Mouse (Mus musculus): ENCODE measurements at regions not wholly inside any gene's neighbourhood (a gene's known extent, or its start where the extent isn't known, plus 50 kb on each side); places are given as distances from the start of the nearest gene placed in this dataset.

GRCm38 (mm10) chr1:155472112-155472955 lies 55.1 kb upstream of the Xpr1 start:
- intact Hi-C loops (cut with DNase I): no loop called here
- DNase-seq (ENCODE audit: low spot score in 2 of 2): no peak

- intact Hi-C loops (cut with DNase I): no loop called here
- DNase-seq (ENCODE audit: low spot score in 2 of 2): no peak
Measured at GRCm38 (mm10) chr1:155472956-155473646, 55.9 kb upstream of the Xpr1 start.

GRCm38 (mm10) chr1:155474973-155475372 lies 57.8 kb upstream of the Xpr1 start:
- DNase-seq (ENCODE audit: low spot score in 2 of 2): no peak
- intact Hi-C loops (cut with DNase I): no loop called here

GRCm38 (mm10) chr1:155476237-155476636 lies 59.0 kb upstream of the Xpr1 start:
- no peak for DNase-seq (ENCODE audit: low spot score in 2 of 2)
- intact Hi-C loops (cut with DNase I): no loop called here

- intact Hi-C loops (cut with DNase I): no loop called here
- no peak for DNase-seq (ENCODE audit: low spot score in 2 of 2)
Measured at GRCm38 (mm10) chr1:155482148-155482547, 64.9 kb upstream of the Xpr1 start.

GRCm38 (mm10) chr1:155482760-155483159 lies 65.5 kb upstream of the Xpr1 start:
- intact Hi-C loops (cut with DNase I): no loop called here
- DNase-seq (ENCODE audit: low spot score in 2 of 2): no peak

- intact Hi-C loops (cut with DNase I): no loop called here
- DNase-seq (ENCODE audit: low spot score in 2 of 2): no peak
Measured at GRCm38 (mm10) chr1:155483693-155484092, 66.5 kb upstream of the Xpr1 start.

- no peak for DNase-seq (ENCODE audit: low spot score in 2 of 2)
- intact Hi-C loops (cut with DNase I): no loop called here
Measured at GRCm38 (mm10) chr1:155487796-155488195, 70.1 kb upstream of the Acbd6 start.

GRCm38 (mm10) chr1:155488966-155489661 lies 68.8 kb upstream of the Acbd6 start:
- DNase-seq (ENCODE audit: low spot score in 2 of 2): peak in 1 of 2 experiments; percentile 18
- intact Hi-C loops (cut with DNase I): no loop called here

- intact Hi-C loops (cut with DNase I): no loop called here
- DNase-seq (ENCODE audit: low spot score in 2 of 2): no peak
Measured at GRCm38 (mm10) chr1:155490131-155490530, 67.8 kb upstream of the Acbd6 start.

GRCm38 (mm10) chr1:155491205-155492026 lies 66.5 kb upstream of the Acbd6 start:
- DNase-seq (ENCODE audit: low spot score in 2 of 2): no peak
- intact Hi-C loops (cut with DNase I): no loop called here

GRCm38 (mm10) chr1:155493333-155493732 lies 64.6 kb upstream of the Acbd6 start:
- intact Hi-C loops (cut with DNase I): no loop called here
- DNase-seq (ENCODE audit: low spot score in 2 of 2): peak in 1 of 2 experiments; percentile 23

- intact Hi-C loops (cut with DNase I): no loop called here
- DNase-seq (ENCODE audit: low spot score in 2 of 2): no peak
Measured at GRCm38 (mm10) chr1:155493799-155494198, 64.1 kb upstream of the Acbd6 start.

GRCm38 (mm10) chr1:155494347-155494746 lies 63.6 kb upstream of the Acbd6 start:
- no peak for DNase-seq (ENCODE audit: low spot score in 2 of 2)
- intact Hi-C loops (cut with DNase I): no loop called here

- DNase-seq (ENCODE audit: low spot score in 2 of 2): no peak
- intact Hi-C loops (cut with DNase I): no loop called here
Measured at GRCm38 (mm10) chr1:155499735-155500134, 58.2 kb upstream of the Acbd6 start.

GRCm38 (mm10) chr1:155502867-155503266 lies 55.1 kb upstream of the Acbd6 start:
- no peak for DNase-seq (ENCODE audit: low spot score in 2 of 2)
- intact Hi-C loops (cut with DNase I): no loop called here

GRCm38 (mm10) chr1:155504581-155505328 lies 53.2 kb upstream of the Acbd6 start:
- DNase-seq (ENCODE audit: low spot score in 2 of 2): peak in 1 of 2 experiments; percentile 21
- intact Hi-C loops (cut with DNase I): no loop called here

GRCm38 (mm10) chr1:155505361-155506077 lies 52.4 kb upstream of the Acbd6 start:
- intact Hi-C loops (cut with DNase I): no loop called here
- no peak for DNase-seq (ENCODE audit: low spot score in 2 of 2)
